Mouse (Mus musculus) testis, adult 2 months (tissue): ENCODE results near the gene Hook1.

Experiments
- CTCF ChIP-seq: fragments of 200-500 bp; IDR thresholded peaks from 2 replicates; pipeline ENCODE4 v1.5.1; 2012; ENCODE audit warnings: low read depth, mild to moderate bottlenecking, inconsistent platforms, low read length, moderate library complexity; ENCODE audit not compliant: control insufficient read depth, insufficient read depth, insufficient replicate concordance
- POLR2A ChIP-seq: fragments of 200-500 bp; IDR thresholded peaks from 2 replicates; pipeline ENCODE4 v1.6.1; 2012; ENCODE audit warnings: low read depth, mild to moderate bottlenecking, inconsistent platforms, low read length, moderate library complexity; ENCODE audit not compliant: control insufficient read depth

GRCm38 (mm10) chr4:95917703-95918102 is 49.3 kb upstream of the Hook1 start:
- TF ChIP-seq POLR2A = no peak
- no peak for TF ChIP-seq CTCF
